Mouse (Mus musculus): Measurements from ENCODE around the gene Dctpp1. TPM values are rescaled to one million over a fixed set of nuclear protein-coding genes. Genes with fewer than 3 reads are reported as not detected.
"Not testable (repeated sequence)": the region's sequence is repeated elsewhere in the genome, so short reads cannot be mapped to it uniquely, and the experiment has no call there.

Gene Dctpp1
- polyA plus RNA-seq, 1 experiment from 2014 or later = 130 TPM

- Histone ChIP-seq H3K27me3 (replicated peaks) (no peaks in the 10 kb centered on the region), H3K36me3 (no peaks in the 10 kb centered on the region), H3K9me3 (no peaks in the 10 kb centered on the region), H3K4me1 (peaks cover 10% of the 10 kb centered on the region), H3K9ac (no peak overlapping the region), H3K4me3 (no peak overlapping the region), H3K4me2 (replicated peaks) (no peak overlapping the region), H3K27ac (no peak overlapping the region)
- ATAC-seq (ENCODE audit: low FRiP score, low read depth) = no peak
- WGBS = 89% methylated on average over 10 of the region's 10 CpGs
These were observed 1.9 kb upstream of the Dctpp1 start for GRCm38 (mm10) chr7:127262218-127262961.

GRCm38 (mm10) chr7:127259186-127259905 lies 1.2 kb downstream of the Dctpp1 start:
- ATAC-seq (ENCODE audit: low FRiP score, low read depth) = no peak
- Histone ChIP-seq H3K4me1 (peaks cover 17% of the 10 kb centered on the region), H3K27me3 (replicated peaks) (no peaks in the 10 kb centered on the region), H3K9me3 (no peaks in the 10 kb centered on the region), H3K4me3 (0 out of 2 replicates have a peak overlapping the region, but pooled peaks have one; percentile 59), H3K27ac (no peak overlapping the region), H3K36me3 (peaks cover 9% of the 10 kb centered on the region), H3K9ac (0 out of 2 replicates have a peak overlapping the region, but pooled peaks have one; percentile 60), H3K4me2 (replicated peaks) (peak overlapping the region; percentile 73)
- 78% methylated on average over 8 of the region's 8 CpGs for WGBS

GRCm38 (mm10) chr7:127256518-127256917 lies 4.0 kb downstream of the Dctpp1 start:
- Histone ChIP-seq H3K4me3 (no peak overlapping the region), H3K9me3 (no peaks in the 10 kb centered on the region), H3K27ac (no peak overlapping the region), H3K36me3 (peaks cover 9% of the 10 kb centered on the region), H3K27me3 (replicated peaks) (no peaks in the 10 kb centered on the region), H3K4me1 (peaks cover 20% of the 10 kb centered on the region), H3K9ac (no peak overlapping the region), H3K4me2 (replicated peaks) (no peak overlapping the region)
- 92% methylated on average over 5 of the region's 5 CpGs for WGBS
- ATAC-seq (ENCODE audit: low FRiP score, low read depth) = no peak

GRCm38 (mm10) chr7:127255965-127256364 lies 4.5 kb downstream of the Dctpp1 start:
- Histone ChIP-seq H3K4me2 (replicated peaks) (no peak overlapping the region), H3K36me3 (peaks cover 9% of the 10 kb centered on the region), H3K4me1 (peaks cover 16% of the 10 kb centered on the region), H3K27me3 (replicated peaks) (no peaks in the 10 kb centered on the region), H3K27ac (no peak overlapping the region), H3K9ac (no peak overlapping the region), H3K4me3 (no peak overlapping the region), H3K9me3 (no peaks in the 10 kb centered on the region)
- ATAC-seq (ENCODE audit: low FRiP score, low read depth) = no peak
- WGBS = 94% methylated on average over 2 of the region's 2 CpGs

GRCm38 (mm10) chr7:127255008-127255407 lies 5.5 kb downstream of the Dctpp1 start:
- Histone ChIP-seq H3K9me3 (no peaks in the 10 kb centered on the region), H3K36me3 (peaks cover 11% of the 10 kb centered on the region), H3K27me3 (replicated peaks) (no peaks in the 10 kb centered on the region), H3K4me3 (peak overlapping the region; percentile 56; the same call in 1 of the 2 replicates), H3K9ac (peak overlapping the region; percentile 66; the same call in 1 of the 2 replicates), H3K4me1 (peaks cover 15% of the 10 kb centered on the region), H3K4me2 (replicated peaks) (peak overlapping the region; percentile 86), H3K27ac (no peak overlapping the region)
- ATAC-seq (ENCODE audit: low FRiP score, low read depth) = 0 out of 2 replicates have a peak, but pooled peaks have one; percentile 8
- 19% methylated on average over 4 of the region's 4 CpGs for WGBS

GRCm38 (mm10) chr7:127253821-127254769 lies 6.4 kb downstream of the Dctpp1 start:
- H3K9me3 ChIP-seq = no peaks in the 10 kb centered on the region
- H3K27me3 ChIP-seq (replicated peaks) = no peaks in the 10 kb centered on the region
- ATAC-seq (ENCODE audit: low FRiP score, low read depth) = peak; percentile 92
- peaks cover 19% of the 10 kb centered on the region for H3K36me3 ChIP-seq
- peak overlapping the region; percentile 76 for H3K27ac ChIP-seq
- WGBS = under 1% methylated on average over 136 of the region's 136 CpGs
- H3K9ac ChIP-seq = peak overlapping the region; percentile 66
- peak overlapping the region; percentile 56 for H3K4me3 ChIP-seq
- H3K4me2 ChIP-seq (replicated peaks) = peak overlapping the region; percentile 86
- H3K4me1 ChIP-seq = peaks cover 12% of the 10 kb centered on the region

GRCm38 (mm10) chr7:127253341-127253740 lies 7.2 kb downstream of the Dctpp1 start:
- ATAC-seq (ENCODE audit: low FRiP score, low read depth) = no peak
- Histone ChIP-seq H3K27ac (no peak overlapping the region; the same call in 1 of the 2 replicates), H3K4me2 (replicated peaks) (peak overlapping the region; percentile 86), H3K4me1 (peaks cover 9% of the 10 kb centered on the region), H3K9ac (peak overlapping the region; percentile 66; the same call in 1 of the 2 replicates), H3K36me3 (peaks cover 19% of the 10 kb centered on the region), H3K27me3 (replicated peaks) (no peaks in the 10 kb centered on the region), H3K9me3 (no peaks in the 10 kb centered on the region), H3K4me3 (peak overlapping the region; percentile 56)
- 87% methylated on average over 6 of the region's 6 CpGs for WGBS

- ATAC-seq (ENCODE audit: low FRiP score, low read depth) = no peak
- Histone ChIP-seq H3K27ac (no peak overlapping the region), H3K9ac (no peak overlapping the region), H3K27me3 (replicated peaks) (no peaks in the 10 kb centered on the region), H3K4me2 (replicated peaks) (no peak overlapping the region), H3K4me1 (peaks cover 9% of the 10 kb centered on the region), H3K9me3 (no peaks in the 10 kb centered on the region), H3K4me3 (no peak overlapping the region), H3K36me3 (peaks cover 19% of the 10 kb centered on the region)
- 90% methylated on average over 2 of the region's 2 CpGs for WGBS
These were observed 8.1 kb downstream of the Dctpp1 start for GRCm38 (mm10) chr7:127252414-127252813.

- H3K27ac ChIP-seq; ATAC-seq (ENCODE audit: low FRiP score, low read depth); H3K9ac ChIP-seq; H3K27me3 ChIP-seq (replicated peaks); H3K4me2 ChIP-seq (replicated peaks); H3K9me3 ChIP-seq; H3K4me3 ChIP-seq: not testable (repeated sequence)
- 92% methylated on average over 8 of the region's 8 CpGs for WGBS
- Histone ChIP-seq H3K4me1 (peaks cover 20% of the 10 kb centered on the region), H3K36me3 (peaks cover 22% of the 10 kb centered on the region)
These were observed 10.0 kb downstream of the Dctpp1 start for GRCm38 (mm10) chr7:127250511-127250910.

GRCm38 (mm10) chr7:127244658-127245510 lies 15.6 kb downstream of the Dctpp1 start:
- Histone ChIP-seq H3K9ac (peak overlapping the region; percentile 87), H3K4me1 (peaks cover 19% of the 10 kb centered on the region), H3K27me3 (replicated peaks) (no peaks in the 10 kb centered on the region), H3K4me2 (replicated peaks) (peak overlapping the region; percentile 90), H3K36me3 (peaks cover 19% of the 10 kb centered on the region), H3K27ac (0 out of 2 replicates have a peak overlapping the region, but pooled peaks have one; percentile 55), H3K9me3 (no peaks in the 10 kb centered on the region), H3K4me3 (peak overlapping the region; percentile 62)
- peak; percentile 67 for ATAC-seq (ENCODE audit: low FRiP score, low read depth)
- 15% methylated on average over 28 of the region's 33 CpGs for WGBS

All from neural tube, embryonic 12.5 days (tissue).